Mouse (Mus musculus) olfactory bulb, adult 2 months (tissue): ENCODE data around the gene Utrn.

ENCODE experiments used
- CTCF ChIP-seq: fragments of 200-500 bp; IDR thresholded peaks from 2 replicates; pipeline ENCODE4 v1.5.1; 2012; ENCODE audit warnings: low read depth, mild to moderate bottlenecking, low read length, moderate library complexity; ENCODE audit not compliant: insufficient read depth
- POLR2A ChIP-seq: fragments of 200-500 bp; IDR thresholded peaks from 2 replicates; pipeline ENCODE4 v1.6.1; 2012; ENCODE audit warnings: mild to moderate bottlenecking, low read depth, low read length, moderate library complexity; ENCODE audit not compliant: insufficient read depth

- no peak for TF ChIP-seq POLR2A
- no peak for TF ChIP-seq CTCF
These were observed 42.9 kb upstream of the Utrn start for GRCm38 (mm10) chr10:12911981-12912530.
